Mouse (Mus musculus) ES-Bruce4 (cell line): ENCODE data around the gene Pklr. TPM values are rescaled to one million over a fixed set of nuclear protein-coding genes. Genes with fewer than 3 reads are reported as not detected.
A peak's percentile ranks its signal among the peaks of the same experiment; 100 is the strongest.

Experiments used
- H3K27ac ChIP-seq: 2 replicates; pipeline ENCODE4 v1.5.1; 2012; ENCODE audit warnings: low read length, inconsistent platforms; ENCODE audit not compliant: insufficient read depth
- H3K27me3 ChIP-seq: 2 replicates; pipeline ENCODE4 v1.6.1; 2012; ENCODE audit warnings: mild to moderate bottlenecking, low read length, inconsistent platforms; ENCODE audit not compliant: control insufficient read depth, poor library complexity, insufficient read depth, severe bottlenecking
- H3K36me3 ChIP-seq: 2 replicates; pipeline ENCODE4 v1.6.1; 2012; ENCODE audit warnings: inconsistent platforms, mild to moderate bottlenecking, low read length, moderate library complexity; ENCODE audit not compliant: control insufficient read depth, poor library complexity, insufficient read depth, severe bottlenecking
- H3K4me1 ChIP-seq: one replicate; pipeline ENCODE4 v1.8.1; 2011; ENCODE audit warnings: low read length; ENCODE audit not compliant: control insufficient read depth, insufficient read depth
- H3K4me3 ChIP-seq: 2 replicates; pipeline ENCODE4 v1.5.1; 2011; ENCODE audit warnings: low read depth, mild to moderate bottlenecking, low read length
- H3K9ac ChIP-seq: 2 replicates; pipeline ENCODE4 v1.6.1; 2012; ENCODE audit warnings: low read depth, mild to moderate bottlenecking, inconsistent platforms; ENCODE audit not compliant: poor library complexity, severe bottlenecking
- H3K9me3 ChIP-seq: replicated peaks from 2 replicates; pipeline ENCODE4 v1.6.1; 2012; ENCODE audit warnings: mild to moderate bottlenecking, low read length, inconsistent platforms; ENCODE audit not compliant: control insufficient read depth, poor library complexity, insufficient read depth, severe bottlenecking
- CTCF ChIP-seq: IDR thresholded peaks from one replicate; pipeline ENCODE4 v1.8.1; 2011; ENCODE audit warnings: low read depth, low read length
- EP300 ChIP-seq: IDR thresholded peaks from 2 replicates; pipeline ENCODE4 v1.6.1; 2011; ENCODE audit warnings: low read depth, low read length; ENCODE audit not compliant: insufficient read depth
- POLR2A ChIP-seq: IDR thresholded peaks from one replicate; pipeline ENCODE4 v1.8.1; 2011; ENCODE audit warnings: low read length; ENCODE audit not compliant: insufficient read depth
- polyA plus RNA-seq: library from polyadenylated mRNA; stranded (reverse); fragments of >200 nt; gene quantifications from 2 replicates; pipeline ENCODE4 v1.2.4, GENCODE M21; 2011; ENCODE audit warnings: low read depth; ENCODE audit not compliant: missing spikeins, insufficient read depth, insufficient read length

Pklr gene
- polyA plus RNA-seq, 1 experiment, result 0.21 TPM

DNA sequence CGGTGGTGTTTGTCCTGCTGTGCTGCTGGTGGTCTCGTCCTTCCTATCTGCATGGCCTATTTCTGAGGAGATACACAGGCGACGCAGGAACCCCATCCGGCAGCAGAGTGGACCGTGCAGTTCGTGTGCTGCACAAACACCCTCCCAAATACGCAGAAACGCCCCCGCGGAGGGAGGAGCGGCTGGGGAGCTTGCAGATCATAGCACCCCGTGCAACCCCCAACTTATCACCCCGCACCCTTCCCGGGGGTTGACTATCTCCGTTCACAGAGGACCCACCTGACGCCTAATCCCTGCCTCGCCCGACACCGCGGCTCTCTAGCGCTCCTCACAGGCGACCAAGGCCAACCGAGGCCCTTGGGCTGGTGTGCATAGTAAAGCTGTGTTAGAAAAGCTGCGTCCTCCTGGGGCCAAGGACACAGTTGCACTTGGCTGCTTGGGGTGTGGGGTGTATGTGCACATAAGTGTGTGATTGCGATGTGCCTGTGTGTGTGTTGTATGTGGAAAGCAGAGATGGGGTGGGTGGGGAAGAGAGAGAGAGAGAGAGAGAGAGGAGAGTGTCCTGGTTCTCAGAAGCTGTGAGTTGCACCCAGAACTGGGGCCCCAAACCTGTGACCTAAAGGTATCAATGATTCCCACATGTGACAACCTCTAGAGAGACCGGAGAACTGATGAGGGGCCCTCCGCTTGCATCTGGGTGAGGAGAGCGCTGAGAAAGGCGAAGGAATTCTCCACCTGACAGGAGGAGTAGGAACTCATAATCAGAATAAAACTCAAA is 3.5 kb upstream of the Pklr start:
- Histone ChIP-seq H3K9ac (no peak overlapping the region), H3K27ac (no peak overlapping the region)
- TF ChIP-seq CTCF, result peak; percentile 42
- TF ChIP-seq EP300, result no peak

DNA sequence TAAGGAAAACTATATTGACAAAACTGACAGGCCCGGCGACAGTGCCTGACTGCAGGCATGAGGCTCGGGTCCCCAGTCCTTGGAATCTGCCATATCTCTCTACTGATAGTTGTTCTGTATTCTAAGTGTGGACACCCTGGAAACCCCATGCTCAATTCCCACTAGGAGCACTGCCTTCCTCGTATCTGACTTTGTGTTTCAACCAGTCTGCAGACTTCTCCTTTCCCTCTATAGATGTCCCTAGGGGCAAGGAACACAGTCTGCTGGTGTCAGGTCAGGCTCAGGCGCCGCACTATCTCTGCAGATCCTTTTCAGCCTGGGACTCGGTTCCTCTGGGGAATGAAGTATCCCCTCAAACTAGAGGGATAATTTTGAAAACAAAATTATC is 2.9 kb upstream of the Pklr start:
- H3K27me3 ChIP-seq, result no peaks in the 10 kb centered on the region
- no peaks in the 10 kb centered on the region for H3K36me3 ChIP-seq
- no peaks in the 10 kb centered on the region for H3K9me3 ChIP-seq
- H3K4me3 ChIP-seq, result no peak overlapping the region
- H3K9ac ChIP-seq, result no peak overlapping the region
- TF ChIP-seq EP300, result no peak
- TF ChIP-seq POLR2A, result no peak
- TF ChIP-seq CTCF, result no peak
- H3K27ac ChIP-seq, result no peak overlapping the region
- H3K4me1 ChIP-seq, result no peaks in the 10 kb centered on the region

More for the DNA sequence above, 3.5 kb upstream of the Pklr start:
- H3K36me3 ChIP-seq, result no peaks in the 10 kb centered on the region
- H3K27me3 ChIP-seq, result no peaks in the 10 kb centered on the region
- H3K4me1 ChIP-seq, result no peaks in the 10 kb centered on the region
- peak overlapping the region; percentile 20; the same call in 1 of the 2 replicates for H3K4me3 ChIP-seq
- no peaks in the 10 kb centered on the region for H3K9me3 ChIP-seq

DNA sequence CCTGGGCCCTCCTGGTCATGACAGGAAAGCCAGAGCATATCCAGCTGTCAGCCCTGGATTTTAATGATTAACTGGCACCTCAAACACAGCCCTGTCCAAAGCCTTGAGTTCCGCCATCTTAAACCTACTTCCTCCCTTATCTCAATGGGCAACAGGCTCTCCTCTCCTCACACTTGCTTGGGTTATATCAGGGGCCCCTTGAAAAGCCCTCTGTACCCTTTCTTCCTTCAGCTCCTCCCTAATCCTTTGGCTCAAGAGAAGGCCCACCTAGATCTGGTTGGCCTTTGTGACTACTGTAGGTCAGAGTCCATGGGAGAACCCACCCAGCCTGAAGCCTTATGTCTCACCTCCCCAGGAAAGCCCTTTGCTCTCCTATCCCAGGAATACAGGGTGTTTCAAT is 2.2 kb upstream of the Pklr start:
- Histone ChIP-seq H3K9ac (no peak overlapping the region), H3K4me3 (no peak overlapping the region), H3K4me1 (no peaks in the 10 kb centered on the region), H3K27ac (no peak overlapping the region), H3K27me3 (no peaks in the 10 kb centered on the region), H3K36me3 (no peaks in the 10 kb centered on the region), H3K9me3 (no peaks in the 10 kb centered on the region)
- TF ChIP-seq POLR2A, result no peak
- no peak for TF ChIP-seq EP300
- TF ChIP-seq CTCF, result no peak

DNA sequence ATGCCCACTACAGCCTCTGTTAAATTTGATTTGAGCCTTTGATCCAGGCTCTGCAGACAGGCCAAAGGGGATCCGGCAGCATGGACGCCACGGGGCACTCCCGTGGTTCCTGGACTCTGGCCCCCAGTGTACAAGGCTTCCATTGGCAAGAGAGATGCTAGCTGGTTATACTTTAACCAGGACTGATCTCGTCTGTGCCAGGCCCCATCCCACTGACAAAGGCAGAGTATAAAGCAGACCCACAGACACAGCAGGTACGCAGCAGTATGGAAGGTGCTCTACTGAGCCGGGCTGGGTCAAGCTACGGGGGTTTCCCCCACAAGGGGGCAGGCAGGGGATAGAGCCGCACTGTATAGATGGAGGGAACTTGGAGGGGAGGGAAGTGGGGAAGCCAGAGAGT is 423 bp downstream of the Pklr start:
- Histone ChIP-seq H3K9ac (no peak overlapping the region), H3K27me3 (no peaks in the 10 kb centered on the region), H3K4me3 (no peak overlapping the region), H3K36me3 (no peaks in the 10 kb centered on the region), H3K27ac (no peak overlapping the region), H3K9me3 (no peaks in the 10 kb centered on the region), H3K4me1 (no peaks in the 10 kb centered on the region)
- TF ChIP-seq CTCF (peak; percentile 48), POLR2A (no peak)

DNA sequence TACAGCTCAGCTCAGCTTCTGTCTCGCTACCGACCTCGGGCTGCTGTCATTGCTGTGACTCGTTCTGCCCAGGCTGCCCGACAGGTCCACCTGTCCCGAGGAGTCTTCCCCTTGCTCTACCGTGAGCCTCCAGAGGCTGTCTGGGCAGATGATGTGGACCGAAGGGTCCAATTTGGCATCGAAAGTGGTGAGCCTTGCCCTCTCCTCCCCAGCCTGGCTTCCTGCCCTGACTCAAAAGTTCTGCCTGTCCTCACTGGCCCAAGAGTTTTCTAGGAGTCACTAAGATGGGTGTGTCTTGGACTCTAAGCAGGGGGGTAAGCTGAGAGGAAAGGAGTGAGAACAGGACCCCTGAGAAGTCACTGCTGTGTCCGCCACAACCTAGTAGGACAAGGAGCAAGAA is 8.9 kb downstream of the Pklr start:
- Histone ChIP-seq H3K36me3 (no peaks in the 10 kb centered on the region), H3K9ac (no peak overlapping the region), H3K4me3 (no peak overlapping the region), H3K27ac (no peak overlapping the region), H3K4me1 (no peaks in the 10 kb centered on the region), H3K9me3 (no peaks in the 10 kb centered on the region), H3K27me3 (no peaks in the 10 kb centered on the region)
- TF ChIP-seq CTCF, result no peak
- TF ChIP-seq EP300, result no peak
- TF ChIP-seq POLR2A, result no peak

DNA sequence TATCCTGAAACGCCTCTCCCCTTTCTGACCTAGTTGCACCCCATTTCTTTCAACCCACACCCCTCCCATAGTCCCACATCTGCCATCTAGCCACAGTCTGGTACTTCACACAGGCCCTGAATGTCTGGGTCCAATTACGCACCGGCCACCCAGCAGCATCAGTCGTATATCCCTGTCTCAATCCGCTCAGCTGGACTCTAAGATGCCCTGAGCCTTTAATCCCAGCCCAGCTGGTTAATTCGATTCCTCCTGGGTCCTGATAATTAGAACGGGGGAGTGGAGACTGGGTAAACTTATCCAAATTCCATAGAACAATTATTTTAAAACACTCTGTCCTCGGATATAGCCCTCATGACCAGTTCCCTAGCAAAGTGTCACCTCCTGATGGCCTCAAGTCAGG is 9.6 kb downstream of the Pklr start:
- no peak for TF ChIP-seq POLR2A
- Histone ChIP-seq H3K27me3 (no peaks in the 10 kb centered on the region), H3K27ac (no peak overlapping the region), H3K4me3 (no peak overlapping the region), H3K36me3 (no peaks in the 10 kb centered on the region), H3K4me1 (no peaks in the 10 kb centered on the region), H3K9ac (no peak overlapping the region), H3K9me3 (no peaks in the 10 kb centered on the region)
